Mouse (Mus musculus): Measurements from ENCODE around the gene Ccdc116. TPM values are rescaled to one million over a fixed set of nuclear protein-coding genes. Genes with fewer than 3 reads are reported as not detected.

The Ccdc116 gene
- polyA plus RNA-seq (2014; fragmentation: Illumina TruSeq; extraction: RNeasy Lipid Tissue Mini Kit (QIAGEN cat#74804); ENCODE audit: low replicate concordance) = 1.7 TPM

GRCm38 (mm10) chr16:17146772-17147235, at the start of gene Ccdc116:
Gene Ccdc116 (minus strand): TSS chr16:17147229.

GRCm38 (mm10) chr16:17144339-17144738, 2.7 kb downstream of the Ccdc116 start, which contains the start of gene Ydjc:
Gene Ydjc (plus strand): TSS chr16:17144621.

GRCm38 (mm10) chr16:17132089-17132905, 14.7 kb downstream of the Ccdc116 start, which contains the start of gene Sdf2l1:
Gene Sdf2l1 (minus strand): TSS chr16:17132383.

GRCm38 (mm10) chr16:17124871-17125520, 22.0 kb downstream of the Ccdc116 start, which contains the start of gene 2610318N02Rik:
Gene 2610318N02Rik (minus strand): TSS chr16:17125167.

GRCm38 (mm10) chr16:17110771-17111743, 36.0 kb downstream of the Ccdc116 start, which contains the start of gene Ppil2:
Gene Ppil2 (minus strand): TSS chr16:17111257.

Other genes with a start within 250 kb of the Ccdc116 start
- gene Mapk1, start 163.8 kb downstream of the Ccdc116 start, polyA plus RNA-seq (2014; fragmentation: Illumina TruSeq; extraction: RNeasy Lipid Tissue Mini Kit (QIAGEN cat#74804); ENCODE audit: low replicate concordance) = 238 TPM
- 0.26 TPM for gene Ypel1, start 77.5 kb downstream of the Ccdc116 start, polyA plus RNA-seq (2014; fragmentation: Illumina TruSeq; extraction: RNeasy Lipid Tissue Mini Kit (QIAGEN cat#74804); ENCODE audit: low replicate concordance)
- 123 TPM for gene Ppil2, start 36.0 kb downstream of the Ccdc116 start, polyA plus RNA-seq (2014; fragmentation: Illumina TruSeq; extraction: RNeasy Lipid Tissue Mini Kit (QIAGEN cat#74804); ENCODE audit: low replicate concordance)
- gene 2610318N02Rik, start 22.1 kb downstream of the Ccdc116 start, polyA plus RNA-seq (2014; fragmentation: Illumina TruSeq; extraction: RNeasy Lipid Tissue Mini Kit (QIAGEN cat#74804); ENCODE audit: low replicate concordance) = not detected
- 8.6 TPM for gene Sdf2l1, start 14.8 kb downstream of the Ccdc116 start, polyA plus RNA-seq (2014; fragmentation: Illumina TruSeq; extraction: RNeasy Lipid Tissue Mini Kit (QIAGEN cat#74804); ENCODE audit: low replicate concordance)
- gene Ydjc, start 2.6 kb downstream of the Ccdc116 start, polyA plus RNA-seq (2014; fragmentation: Illumina TruSeq; extraction: RNeasy Lipid Tissue Mini Kit (QIAGEN cat#74804); ENCODE audit: low replicate concordance) = not detected
- 200 TPM for gene Ube2l3, start 55.4 kb upstream of the Ccdc116 start, polyA plus RNA-seq (2014; fragmentation: Illumina TruSeq; extraction: RNeasy Lipid Tissue Mini Kit (QIAGEN cat#74804); ENCODE audit: low replicate concordance)
- gene Rimbp3, start 61.4 kb upstream of the Ccdc116 start, polyA plus RNA-seq (2014; fragmentation: Illumina TruSeq; extraction: RNeasy Lipid Tissue Mini Kit (QIAGEN cat#74804); ENCODE audit: low replicate concordance) = not detected
- gene Hic2, start 86.3 kb upstream of the Ccdc116 start, polyA plus RNA-seq (2014; fragmentation: Illumina TruSeq; extraction: RNeasy Lipid Tissue Mini Kit (QIAGEN cat#74804); ENCODE audit: low replicate concordance) = 0.59 TPM
- not detected for gene Tmem191c, start 128.8 kb upstream of the Ccdc116 start, polyA plus RNA-seq (2014; fragmentation: Illumina TruSeq; extraction: RNeasy Lipid Tissue Mini Kit (QIAGEN cat#74804); ENCODE audit: low replicate concordance)
- not detected for gene Serpind1, start 184.1 kb upstream of the Ccdc116 start, polyA plus RNA-seq (2014; fragmentation: Illumina TruSeq; extraction: RNeasy Lipid Tissue Mini Kit (QIAGEN cat#74804); ENCODE audit: low replicate concordance)